Mouse (Mus musculus) bone marrow macrophage, adult 2 months (primary cell): ENCODE data around the gene Gm39566.

Experiments
- CTCF ChIP-seq: IDR thresholded peaks from 2 replicates; pipeline ENCODE4 v1.5.1; 2012; ENCODE audit warnings: low read depth, mild to moderate bottlenecking, low read length, moderate library complexity
- POLR2A ChIP-seq: IDR thresholded peaks from 2 replicates; pipeline ENCODE4 v1.6.1; 2012; ENCODE audit warnings: mild to moderate bottlenecking, low read depth, low read length, borderline replicate concordance

- TF ChIP-seq POLR2A (no peak), CTCF (no peak)
Observed at GRCm38 (mm10) chr11:69778258-69778982, 36.7 kb downstream of the Gm39566 start.
